Mouse (Mus musculus): ENCODE measurements around the gene Prkacb.
"Not testable (repeated sequence)": the region's sequence is repeated elsewhere in the genome, so short reads cannot be mapped to it uniquely, and the experiment has no call there.

The Prkacb gene

DNA sequence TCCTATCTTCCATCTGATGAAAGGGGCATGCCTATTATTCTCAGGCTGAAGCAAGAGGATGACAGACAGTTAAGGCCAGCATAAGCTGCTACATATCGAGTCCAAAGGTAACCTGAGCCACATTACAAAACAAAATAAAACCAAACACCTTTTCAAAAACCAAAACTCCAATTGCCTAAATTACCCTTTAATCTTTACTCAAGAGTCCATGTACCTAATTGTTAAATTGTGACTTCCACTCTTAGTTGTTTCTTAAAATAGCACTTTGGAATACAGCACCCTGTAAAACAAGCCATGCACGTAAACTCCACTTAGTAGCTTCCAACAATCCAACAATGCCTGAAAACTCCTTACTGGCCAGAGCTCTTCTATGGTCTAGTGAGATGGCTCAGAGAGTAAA is 34.3 kb downstream of the Prkacb start:
- no peak for DNase-seq (ENCODE audit: low spot score)

DNA sequence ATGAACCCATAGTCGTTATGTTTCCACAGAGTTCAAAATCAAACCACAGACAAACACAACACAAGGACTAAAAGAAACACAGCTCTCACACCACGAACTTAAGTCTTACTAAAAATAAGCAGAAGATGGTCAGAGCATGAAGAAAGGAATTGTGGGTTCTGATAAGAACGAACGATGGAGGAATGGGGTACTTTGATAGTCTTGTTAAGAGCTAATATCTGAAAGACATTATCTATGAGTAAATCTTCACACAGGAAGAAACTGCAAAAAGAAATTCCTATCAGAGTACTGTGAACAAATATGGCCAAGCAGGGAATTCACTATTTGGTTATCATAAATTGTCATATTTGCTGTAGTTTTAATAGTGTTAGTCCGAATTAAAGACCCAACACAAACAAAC is 36.1 kb downstream of the Prkacb start:
- no peak for DNase-seq (ENCODE audit: low spot score)

DNA sequence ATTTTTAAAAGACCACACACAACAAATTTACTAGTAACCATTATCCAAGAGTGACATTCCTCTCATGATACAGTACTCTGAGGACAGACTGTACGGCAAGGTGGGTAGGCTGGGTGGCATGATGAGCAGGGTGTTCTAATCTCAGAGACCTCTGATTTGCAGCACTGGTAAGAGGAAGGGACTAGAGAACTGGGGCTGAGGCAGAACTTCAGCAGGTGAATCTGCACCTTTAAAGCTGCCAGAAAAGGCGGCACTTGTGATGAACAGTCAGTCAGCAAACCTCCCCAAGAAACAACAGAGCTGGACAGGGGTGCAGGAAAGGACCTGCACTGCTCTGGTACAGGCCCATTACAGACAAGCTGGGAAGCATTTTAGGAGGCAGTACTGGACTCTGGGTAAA is 41.9 kb downstream of the Prkacb start:
- DNase-seq (ENCODE audit: low spot score): no peak

DNA sequence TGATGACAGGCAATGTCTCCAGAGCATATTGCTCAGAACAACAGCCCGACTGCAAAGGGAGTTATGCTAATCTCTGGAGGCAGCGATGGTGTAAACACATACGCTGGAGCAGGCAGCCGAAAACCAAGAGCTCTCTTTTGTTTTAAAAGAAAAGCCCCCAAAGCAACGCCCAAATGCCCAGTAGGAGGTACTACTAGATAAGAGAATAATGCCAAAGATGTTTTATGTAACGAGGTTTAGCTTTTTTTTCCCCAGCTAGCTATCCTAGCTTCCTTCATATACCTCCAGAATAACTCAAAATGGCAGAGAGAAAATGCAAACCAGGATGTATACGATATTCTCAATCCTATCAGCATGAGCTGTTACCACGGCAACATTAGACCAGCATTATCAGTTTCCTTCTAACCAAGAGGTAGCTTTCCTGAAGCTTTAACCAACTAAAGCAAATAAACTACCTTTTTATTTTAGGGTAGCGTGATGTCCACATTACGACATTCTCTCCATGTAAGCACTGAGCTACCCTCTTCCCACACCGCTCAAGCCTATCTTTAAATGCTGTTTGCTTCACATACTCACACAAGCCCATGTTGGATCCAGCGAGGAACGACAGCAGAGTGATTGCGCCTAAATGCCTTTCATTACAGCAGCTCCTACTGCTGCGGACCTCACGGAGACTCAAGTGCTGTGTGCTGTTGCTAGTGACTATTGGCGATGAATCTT is 42.7 kb downstream of the Prkacb start:
- no peak for DNase-seq (ENCODE audit: low spot score)

DNA sequence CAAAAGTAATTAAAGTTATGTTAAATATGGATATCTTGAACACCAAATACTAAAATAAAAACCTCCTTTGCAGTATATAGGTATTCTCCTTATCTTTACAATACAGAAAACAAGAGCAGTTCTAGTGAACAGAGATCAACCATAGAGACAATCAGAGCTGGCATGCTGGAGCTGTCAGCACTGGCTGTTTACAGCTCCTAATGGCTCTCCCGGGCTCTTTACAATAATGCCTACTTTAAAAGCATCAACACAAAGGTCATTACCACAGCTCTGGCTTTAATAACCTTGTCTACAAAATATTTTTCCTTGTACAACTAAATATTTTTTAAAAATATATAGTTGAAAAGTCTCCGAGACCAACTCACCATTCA is 43.2 kb downstream of the Prkacb start:
- DNase-seq (ENCODE audit: low spot score): no peak

DNA sequence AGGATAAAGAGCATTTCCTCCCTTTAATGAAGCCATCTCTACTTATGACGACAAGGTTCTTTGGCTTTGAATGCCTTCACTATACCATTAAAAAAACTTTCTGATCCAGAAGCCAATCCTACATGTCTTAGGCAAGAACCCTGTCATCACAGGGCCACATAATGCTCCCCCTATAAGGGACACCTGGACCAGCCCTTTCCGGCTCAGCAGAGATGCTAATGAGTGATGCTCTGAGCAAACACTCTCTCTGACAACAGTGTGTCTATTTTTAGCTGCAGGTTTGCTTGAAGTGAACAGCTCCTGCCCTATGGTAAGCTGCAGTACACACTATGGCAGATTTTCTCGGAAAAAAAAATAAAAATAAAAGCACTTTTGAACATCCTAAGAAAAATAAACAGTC is 43.9 kb downstream of the Prkacb start:
- no peak for DNase-seq (ENCODE audit: low spot score)

DNA sequence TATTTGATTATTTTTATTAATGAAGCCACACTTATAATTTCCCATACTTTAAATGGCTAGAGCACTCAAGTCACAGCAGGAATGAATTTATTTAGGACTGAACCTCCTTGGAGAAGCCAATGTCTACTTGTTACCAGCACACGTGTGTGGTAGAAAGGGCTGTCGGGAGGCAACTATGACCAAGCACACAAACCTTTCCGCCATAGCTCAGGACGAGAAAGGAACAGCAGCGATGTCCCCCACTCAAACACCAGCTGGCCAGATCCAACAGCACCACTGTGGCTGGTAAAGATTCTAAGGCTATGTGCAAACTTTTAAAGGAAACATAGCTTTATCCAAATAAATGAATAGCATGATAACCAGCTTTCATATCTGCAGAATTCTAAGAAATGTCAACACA is 44.4 kb downstream of the Prkacb start:
- DNase-seq (ENCODE audit: low spot score): no peak

DNA sequence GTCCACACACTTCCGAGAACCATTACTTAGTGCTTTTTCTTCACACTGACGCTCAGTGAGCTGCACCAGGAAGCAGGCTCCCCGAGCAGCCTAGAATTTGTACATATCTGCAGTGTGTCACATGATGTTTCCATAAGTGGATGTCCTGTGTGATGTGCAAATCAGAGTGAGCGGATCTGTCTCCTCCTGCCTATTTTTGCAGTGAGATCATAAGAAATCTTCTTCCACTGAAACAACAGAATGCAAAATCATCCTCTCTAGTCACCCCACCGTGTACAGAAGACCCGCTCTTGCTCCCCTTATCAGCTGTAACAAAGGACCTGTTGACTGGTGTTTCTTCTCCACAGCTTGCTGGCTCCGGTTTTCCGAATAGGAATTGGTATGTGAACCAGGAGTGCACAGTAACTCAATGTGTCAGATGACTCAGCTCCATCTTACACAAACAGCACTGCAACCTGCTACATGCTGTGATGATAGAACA is 46.0 kb downstream of the Prkacb start:
- DNase-seq (ENCODE audit: low spot score): peak; percentile 38

DNA sequence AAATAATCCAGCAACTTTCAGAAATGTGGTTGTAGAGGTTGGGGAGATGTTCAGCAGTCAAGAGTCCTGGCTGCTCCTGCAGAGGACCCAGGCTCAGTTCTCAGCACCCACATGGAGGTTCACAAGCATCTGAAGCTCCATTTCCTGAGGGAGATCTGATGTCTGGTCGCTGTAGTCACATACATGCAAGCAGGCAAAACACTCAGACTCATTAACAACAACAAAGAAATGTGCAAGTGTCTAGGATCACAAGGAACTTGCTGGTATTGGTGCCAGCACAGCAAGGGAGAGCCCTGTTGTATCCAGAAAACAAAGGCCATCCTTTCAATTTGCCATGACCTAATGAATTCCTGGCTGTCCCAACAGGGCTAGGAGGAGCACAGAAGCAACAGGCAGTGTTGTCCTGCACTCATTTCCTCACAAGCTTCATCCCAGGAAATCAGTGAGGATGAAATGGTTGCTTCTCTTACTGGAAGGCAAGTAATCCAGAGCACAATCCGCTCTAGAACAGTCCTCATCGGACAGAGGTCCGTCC is 46.7 kb downstream of the Prkacb start:
- DNase-seq (ENCODE audit: low spot score): no peak

DNA sequence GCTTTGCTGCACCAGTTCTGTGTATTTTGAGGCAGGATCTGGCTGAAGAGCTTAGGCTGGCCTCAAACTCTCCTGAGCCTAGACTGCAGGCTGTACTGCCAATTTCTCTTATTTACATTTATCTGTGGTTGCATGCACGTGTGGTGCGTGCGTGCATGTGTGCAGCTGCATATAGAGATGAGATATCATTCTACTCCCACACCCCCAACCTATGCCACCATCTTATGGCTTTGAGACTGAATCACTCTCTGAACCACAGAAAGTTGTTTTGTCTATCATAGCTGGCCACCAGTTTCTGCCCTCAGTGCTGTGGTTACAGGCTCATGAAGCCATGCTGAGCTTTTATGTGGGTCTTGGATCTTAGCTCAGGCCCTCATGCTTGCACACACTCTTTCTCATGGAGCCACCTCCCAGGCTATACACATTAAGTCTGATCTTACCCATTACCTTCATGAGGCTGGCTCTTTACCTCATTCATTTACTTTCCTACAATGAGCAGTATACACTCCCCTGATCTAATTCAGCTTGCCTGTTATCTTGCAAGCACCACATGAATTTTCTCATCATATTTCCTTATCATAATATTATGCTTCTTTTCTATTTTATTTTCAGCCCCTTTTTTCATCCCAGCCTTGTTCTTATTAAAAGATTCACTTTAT is 47.8 kb downstream of the Prkacb start:
- DNase-seq (ENCODE audit: low spot score): no peak

DNA sequence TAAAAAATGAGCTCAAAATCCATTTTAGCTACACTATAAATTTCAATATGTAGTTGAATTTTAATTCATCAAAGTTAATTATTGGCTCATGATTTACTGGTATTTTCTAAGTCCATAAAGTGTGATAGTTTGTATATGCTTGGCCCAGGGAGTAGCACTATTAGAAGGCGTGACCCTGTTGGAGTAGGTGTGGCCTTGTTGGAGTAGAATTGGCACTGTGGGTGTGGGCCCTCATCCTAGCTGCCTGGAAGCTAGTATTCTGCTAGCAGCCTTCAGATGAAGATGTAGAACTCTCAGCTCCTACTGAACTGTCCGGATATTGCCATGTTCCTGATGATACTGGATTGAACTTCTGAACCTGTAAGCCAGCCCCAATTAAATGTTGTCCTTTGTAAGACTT is 49.7 kb downstream of the Prkacb start:
- DNase-seq (ENCODE audit: low spot score): not testable (repeated sequence)

DNA sequence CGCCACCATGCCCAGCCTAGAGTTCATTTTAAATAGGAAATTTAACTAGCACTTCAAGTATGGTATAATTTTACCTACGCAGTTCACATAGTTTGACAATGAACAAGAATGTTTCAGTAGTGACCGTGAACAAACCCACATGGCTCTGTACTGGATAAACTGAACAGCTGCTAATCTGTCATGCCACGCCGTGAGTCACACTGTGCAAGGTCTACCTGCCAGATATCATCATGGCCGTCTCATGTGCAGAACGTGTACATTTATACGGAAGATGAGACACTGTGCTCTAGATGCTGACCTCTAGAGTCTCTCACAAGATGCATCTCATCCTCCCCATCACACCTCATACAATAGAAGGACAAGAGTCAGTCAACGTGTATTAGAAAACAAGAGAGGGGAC is 51.5 kb downstream of the Prkacb start:
- no peak for DNase-seq (ENCODE audit: low spot score)

DNA sequence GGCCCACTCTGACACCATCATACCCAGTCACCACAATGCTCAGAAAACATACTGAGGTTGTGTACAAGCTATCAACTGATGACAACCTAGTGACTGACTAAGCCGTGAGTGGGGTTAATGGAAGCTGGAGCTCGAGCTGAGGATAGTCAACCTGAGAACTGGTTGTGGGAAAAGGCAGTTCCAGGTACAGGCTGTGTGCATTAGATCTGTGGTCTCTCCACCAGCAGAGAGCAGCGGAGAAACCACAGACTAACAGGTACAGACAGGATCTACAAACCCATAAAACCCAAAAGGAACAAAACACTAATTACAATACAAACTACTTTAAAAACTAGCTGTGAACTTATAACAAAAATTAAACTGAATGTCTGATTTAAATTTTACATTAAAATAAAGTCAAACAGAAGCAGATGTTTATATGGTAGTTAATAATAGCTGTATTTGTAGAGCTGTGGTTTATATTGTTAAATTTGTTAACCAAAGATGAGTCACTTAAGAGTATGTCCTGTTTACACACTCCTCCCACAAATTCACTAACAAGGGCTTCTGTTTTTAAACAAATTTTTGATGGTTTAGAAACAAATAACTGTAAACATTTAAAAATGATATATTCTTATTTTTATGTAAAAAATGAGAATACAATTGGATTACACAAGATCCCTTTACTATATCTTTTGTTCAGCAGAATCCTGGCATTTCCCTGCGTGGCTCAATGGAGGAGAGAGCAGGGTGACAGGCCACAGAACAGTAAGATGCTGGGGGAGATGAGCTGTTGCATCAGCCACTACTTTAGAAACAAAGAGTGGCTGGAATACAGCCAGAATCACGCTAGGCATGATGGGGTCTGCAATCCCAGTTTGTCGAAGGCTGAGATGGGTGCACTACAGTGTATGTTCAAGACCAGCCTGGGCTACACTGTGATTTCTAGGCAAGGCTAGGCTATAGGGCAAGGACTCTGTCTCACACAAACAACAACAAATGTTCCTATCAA is 54.5 kb downstream of the Prkacb start:
- peak; percentile 44 for DNase-seq (ENCODE audit: low spot score)

DNA sequence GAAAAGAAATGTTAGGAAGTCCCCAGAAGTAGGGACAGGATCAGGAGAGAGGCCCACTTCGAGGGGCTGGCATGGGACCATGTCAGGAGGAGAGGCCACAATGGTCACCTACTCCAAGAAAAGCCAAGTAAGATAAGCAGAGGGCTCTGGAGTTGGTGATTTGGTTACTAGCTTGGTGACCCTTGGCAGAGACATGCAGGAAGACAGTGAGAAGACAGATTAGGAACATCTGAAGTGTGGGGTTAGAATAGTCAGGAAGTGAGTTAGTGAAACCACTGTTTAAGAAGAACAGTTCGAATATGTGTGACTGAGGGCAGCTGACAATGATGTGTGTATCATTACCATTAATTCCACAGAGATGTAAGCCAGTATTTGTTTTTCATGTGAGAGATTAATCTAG is 58.5 kb downstream of the Prkacb start:
- DNase-seq (ENCODE audit: low spot score): no peak

DNA sequence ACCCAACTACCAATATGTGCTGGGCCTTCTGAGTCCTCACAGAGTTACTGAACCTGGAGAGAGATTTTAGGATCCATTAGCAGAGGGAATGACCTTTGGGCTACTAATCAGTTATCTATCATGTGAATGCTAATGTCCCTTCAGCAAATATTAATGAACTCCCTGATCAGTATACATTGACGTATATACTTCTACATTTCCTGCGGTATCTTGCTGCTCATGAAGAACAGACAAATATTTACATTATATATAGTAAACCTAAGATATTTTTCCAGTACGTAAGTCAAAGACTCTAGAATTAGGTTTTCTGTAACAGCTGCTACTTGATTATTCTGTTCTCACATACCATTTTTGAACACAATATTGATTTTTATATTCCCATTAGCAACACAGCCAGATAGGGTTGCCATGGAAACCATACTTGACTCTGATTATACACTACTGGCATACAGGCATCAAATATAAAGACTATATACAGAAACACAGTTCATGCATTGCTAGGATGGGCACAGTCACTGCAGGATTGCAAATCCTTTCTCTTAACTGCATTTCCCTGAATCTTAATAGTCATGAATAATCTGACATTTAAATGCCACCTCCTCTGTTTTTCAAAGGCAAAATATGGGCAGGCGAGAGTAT is 71.1 kb downstream of the Prkacb start:
- DNase-seq (ENCODE audit: low spot score): no peak

DNA sequence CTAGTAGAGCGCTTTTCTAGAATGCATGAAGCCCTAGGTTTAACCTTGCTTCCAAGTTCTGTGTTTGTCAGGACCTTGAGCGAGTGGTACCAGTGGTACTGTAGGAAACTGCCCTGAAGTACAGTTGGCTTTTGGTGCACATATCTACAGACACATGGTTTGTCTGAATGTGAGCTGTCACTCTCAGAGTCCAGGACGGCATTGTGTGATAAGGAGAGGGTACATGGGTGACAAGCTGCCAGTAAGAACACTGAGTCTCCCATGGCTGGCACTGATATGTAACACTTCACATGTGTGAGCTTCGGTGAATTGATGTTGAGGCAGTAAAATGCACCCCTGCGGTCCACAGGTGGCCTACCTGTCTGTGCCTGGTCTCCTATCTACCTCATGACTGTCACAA is 71.6 kb downstream of the Prkacb start:
- DNase-seq (ENCODE audit: low spot score): no peak

DNA sequence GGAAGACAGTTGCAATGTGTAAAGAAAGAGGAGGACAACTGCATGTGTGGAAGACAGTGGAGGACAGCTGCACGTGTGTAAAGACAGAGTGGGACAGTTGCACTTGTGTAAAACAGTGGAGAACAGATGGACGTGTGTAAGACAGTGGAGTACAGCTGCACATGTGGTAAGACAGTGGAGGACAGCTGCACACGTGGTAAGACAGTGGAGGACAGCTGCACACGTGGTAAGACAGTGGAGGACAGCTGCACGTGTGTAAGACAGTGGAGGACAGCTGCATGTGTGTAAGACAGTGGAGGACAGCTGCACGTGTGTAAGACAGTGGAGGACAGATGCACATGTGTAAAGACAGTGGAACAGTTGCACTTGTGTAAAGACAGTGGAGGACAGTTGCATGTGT is 76.6 kb downstream of the Prkacb start:
- DNase-seq (ENCODE audit: low spot score): not testable (repeated sequence)

DNA sequence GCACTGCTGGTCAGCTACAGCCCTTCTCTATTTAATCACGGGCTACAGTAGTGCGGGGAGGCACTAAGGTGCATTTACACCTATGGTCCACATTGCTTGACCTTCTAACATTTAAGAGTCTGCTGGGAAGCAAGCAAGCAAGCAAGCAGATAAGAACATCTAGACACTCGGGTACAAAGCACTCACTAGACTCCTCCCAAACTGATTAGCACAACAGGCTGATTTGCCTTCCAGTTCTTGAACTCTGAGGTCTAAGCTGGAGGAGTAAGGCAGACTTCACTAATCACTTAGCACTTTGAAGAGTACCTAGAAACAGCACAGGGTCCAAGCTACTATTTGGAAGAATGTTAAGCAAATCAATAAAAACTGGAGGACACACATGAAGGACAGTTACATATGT is 77.1 kb downstream of the Prkacb start:
- no peak for DNase-seq (ENCODE audit: low spot score)

DNA sequence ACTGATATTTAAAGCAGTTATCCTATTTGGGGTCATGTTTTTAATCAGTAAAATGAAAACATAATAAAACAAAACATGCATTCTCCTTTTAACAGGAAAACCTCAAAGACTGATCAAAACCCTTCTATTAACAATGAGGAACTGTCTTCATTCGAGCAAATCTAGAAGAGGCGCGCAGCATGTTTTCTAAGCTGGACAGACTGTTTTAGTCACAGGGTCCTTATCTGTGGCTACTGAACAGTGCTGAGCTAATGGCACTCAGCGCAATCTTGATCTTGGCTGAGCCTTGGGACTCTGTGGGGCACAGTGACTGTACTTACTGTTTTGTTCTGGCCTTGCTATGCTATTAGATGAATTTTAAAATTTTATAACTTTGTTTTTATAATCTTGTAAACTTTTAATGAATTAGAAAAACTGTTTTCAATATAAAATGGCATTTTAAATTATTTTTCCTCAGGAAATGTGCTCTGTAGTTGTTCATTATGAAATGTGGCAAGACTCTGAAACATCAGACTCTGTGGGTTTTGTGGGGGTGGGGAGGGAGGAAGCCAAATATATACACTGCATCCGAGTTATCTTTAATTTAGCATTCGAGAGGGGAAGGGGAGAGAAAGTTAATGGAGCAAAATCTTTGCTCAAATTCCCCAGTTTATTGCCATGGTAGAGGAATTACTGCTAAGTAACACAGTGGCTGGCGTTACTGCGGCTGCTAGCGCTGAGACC is 77.7 kb downstream of the Prkacb start:
- peak; percentile 8 for DNase-seq (ENCODE audit: low spot score)

DNA sequence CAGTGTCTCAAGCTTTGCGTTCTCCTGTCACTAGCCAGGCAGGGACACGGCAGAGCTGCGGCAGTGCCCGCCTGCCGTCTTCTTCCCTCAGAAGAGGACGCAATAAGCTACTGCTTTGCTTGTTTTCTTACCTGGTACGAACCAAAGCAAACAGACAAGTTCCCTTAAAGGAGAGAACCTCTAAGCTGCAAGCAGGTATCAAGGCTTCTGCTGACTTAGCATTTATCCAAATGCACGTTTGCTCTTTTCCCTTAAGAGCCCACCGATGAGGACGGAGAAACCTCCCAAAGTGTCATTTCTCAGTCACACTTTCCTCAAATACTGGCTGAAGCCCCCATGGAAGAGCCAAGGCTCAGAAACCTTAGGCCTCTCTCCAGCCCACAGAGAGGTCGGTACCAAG is 81.3 kb downstream of the Prkacb start:
- DNase-seq (ENCODE audit: low spot score): no peak

DNA sequence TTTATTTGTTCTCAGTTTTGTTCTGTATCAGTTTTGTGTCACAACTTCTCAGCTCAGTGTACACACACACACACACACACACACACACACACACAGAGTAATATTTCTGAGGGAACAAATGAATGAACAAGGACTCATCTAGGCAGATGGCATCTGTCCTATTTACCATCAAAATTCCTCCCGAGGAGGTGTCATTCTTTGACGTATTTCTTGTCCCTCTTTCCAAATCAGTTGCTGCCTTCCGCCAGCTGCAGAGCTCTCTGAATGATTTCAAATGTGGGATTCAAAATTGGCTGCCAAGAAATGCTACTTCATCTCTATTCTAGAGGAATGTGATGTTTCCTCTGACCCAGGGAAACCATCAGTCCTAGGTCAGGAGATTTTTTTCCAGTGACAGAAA is 89.8 kb downstream of the Prkacb start:
- DNase-seq (ENCODE audit: low spot score): no peak

Measured in MN1 (cell line).